Mouse (Mus musculus) embryonic facial prominence, embryonic 15.5 days (tissue): ENCODE measurements around the gene Sfxn2. TPM values are rescaled to one million over a fixed set of nuclear protein-coding genes. Genes with fewer than 3 reads are reported as not detected.
"Not testable (repeated sequence)": the region's sequence is repeated elsewhere in the genome, so short reads cannot be mapped to it uniquely, and the experiment has no call there.

Experiments
- ATAC-seq: fragments of 200-750 bp; cut with Nextera tagmentation; 2 replicates; pipeline ENCODE4 v1.8.0; 2017; ENCODE audit warnings: low read depth, moderate TSS enrichment; ENCODE audit not compliant: insufficient number of reproducible peaks, low FRiP score, low TSS enrichment
- H3K27ac ChIP-seq: fragments of 300-500 bp; sonication (generic); replicated peaks from 2 replicates; pipeline ENCODE4 v1.5.1; 2015; ENCODE audit warnings: mild to moderate bottlenecking, inconsistent platforms
- H3K27me3 ChIP-seq: fragments of 300-500 bp; sonication (generic); 2 replicates; pipeline ENCODE4 v1.6.1; 2015; ENCODE audit warnings: inconsistent platforms
- H3K36me3 ChIP-seq: fragments of 300-500 bp; sonication (generic); 2 replicates; pipeline ENCODE4 v1.6.1; 2015; ENCODE audit warnings: mild to moderate bottlenecking, inconsistent platforms
- H3K4me1 ChIP-seq: fragments of 300-500 bp; sonication (generic); 2 replicates; pipeline ENCODE4 v1.6.1; 2015; ENCODE audit warnings: inconsistent platforms
- H3K4me2 ChIP-seq: fragments of 300-500 bp; sonication (generic); replicated peaks from 2 replicates; pipeline ENCODE4 v1.6.1; 2015; ENCODE audit warnings: mild to moderate bottlenecking, inconsistent platforms
- H3K4me3 ChIP-seq: fragments of 300-500 bp; sonication (generic); replicated peaks from 2 replicates; pipeline ENCODE4 v1.5.1; 2015; ENCODE audit warnings: mild to moderate bottlenecking, inconsistent platforms
- H3K9ac ChIP-seq: fragments of 300-500 bp; sonication (generic); 2 replicates; pipeline ENCODE4 v1.6.1; 2015; ENCODE audit warnings: inconsistent platforms
- H3K9me3 ChIP-seq: fragments of 300-500 bp; sonication (generic); replicated peaks from 2 replicates; pipeline ENCODE4 v1.6.1; 2016; ENCODE audit warnings: inconsistent platforms
- WGBS: fragments of 180-500 bp; shearing (Covaris S2); methylation state at CpG from one replicate; pipeline ENCODE4 v1.1.7; 2015; 5-methylcytosine and 5-hydroxymethylcytosine counted together
- polyA plus RNA-seq: library from polyadenylated mRNA; unstranded; fragments of >200 nt; fragmentation: Nextera tagmentation; extraction: Ambion mirVana; gene quantifications from 2 replicates; pipeline ENCODE4 v1.2.1, GENCODE M21; 2015

The Sfxn2 gene
- polyA plus RNA-seq, 1 experiment from 2014 or later = 21.9 TPM

DNA sequence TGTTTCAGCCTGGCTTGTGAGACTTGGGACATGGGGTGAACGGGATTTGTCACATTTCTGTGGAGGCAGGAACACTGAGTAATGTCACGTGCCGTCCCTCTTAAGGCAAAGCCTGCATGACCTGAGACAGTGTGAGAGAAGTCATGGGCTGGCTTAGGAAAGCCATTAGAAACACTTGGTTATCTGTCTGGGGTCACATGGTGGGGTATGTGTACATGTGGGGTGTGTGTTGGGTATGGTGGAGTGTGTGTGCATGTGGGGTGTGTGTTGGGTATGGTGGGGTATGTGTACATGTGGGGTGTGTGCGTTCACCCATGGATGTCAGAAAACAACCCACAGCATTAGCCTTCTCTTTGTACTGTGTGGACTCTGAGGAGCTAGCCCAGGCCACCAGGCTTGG lies 22.8 kb upstream of the Sfxn2 start:
- ATAC-seq = no peak
- Histone ChIP-seq H3K36me3 (peaks cover 51% of the 10 kb centered on the region), H3K4me3 (no peak overlapping the region), H3K4me2 (no peak overlapping the region), H3K4me1 (peaks cover 7% of the 10 kb centered on the region; the same call in 1 of the 2 replicates), H3K9ac (no peak overlapping the region), H3K27ac (no peak overlapping the region), H3K9me3 (no peaks in the 10 kb centered on the region), H3K27me3 (no peaks in the 10 kb centered on the region)
- 87% methylated on average over 4 of the region's 4 CpGs for WGBS

- Histone ChIP-seq H3K9me3 (no peaks in the 10 kb centered on the region), H3K36me3 (peaks cover 56% of the 10 kb centered on the region), H3K27me3 (no peaks in the 10 kb centered on the region), H3K4me3 (no peak overlapping the region), H3K4me1 (peaks cover 7% of the 10 kb centered on the region; the same call in 1 of the 2 replicates), H3K4me2 (no peak overlapping the region), H3K9ac (no peak overlapping the region), H3K27ac (no peak overlapping the region)
- no peak for ATAC-seq
- 85% methylated on average over 3 of the region's 4 CpGs for WGBS
Observed at GRCm38 (mm10) chr19:46552496-46552895, 20.7 kb upstream of the Sfxn2 start.

DNA sequence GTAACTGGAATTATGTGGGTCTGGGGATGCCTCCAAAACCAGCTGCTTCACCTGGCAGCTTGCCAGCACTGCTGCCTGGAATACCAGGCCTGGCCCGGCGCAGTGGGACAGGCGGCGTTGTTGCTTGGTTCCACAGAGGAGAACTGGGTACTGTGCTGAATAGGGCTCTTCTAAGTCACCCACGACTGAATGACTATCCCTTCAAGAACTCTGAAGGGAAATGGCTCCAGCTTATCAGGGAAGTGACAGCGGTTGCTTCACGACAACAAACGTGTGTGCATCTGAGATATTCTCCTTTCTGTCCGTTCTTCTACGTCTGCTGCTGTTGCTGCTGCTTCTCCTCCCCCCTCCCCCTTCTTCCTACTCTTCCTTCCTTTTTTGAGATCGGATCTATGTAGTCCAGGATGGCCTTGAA lies 19.6 kb upstream of the Sfxn2 start:
- WGBS = 45% methylated on average over 11 of the region's 11 CpGs
- H3K27ac ChIP-seq = no peak overlapping the region; the same call in 1 of the 2 replicates
- ATAC-seq = peak; percentile 73; the same call in 1 of the 2 replicates

DNA sequence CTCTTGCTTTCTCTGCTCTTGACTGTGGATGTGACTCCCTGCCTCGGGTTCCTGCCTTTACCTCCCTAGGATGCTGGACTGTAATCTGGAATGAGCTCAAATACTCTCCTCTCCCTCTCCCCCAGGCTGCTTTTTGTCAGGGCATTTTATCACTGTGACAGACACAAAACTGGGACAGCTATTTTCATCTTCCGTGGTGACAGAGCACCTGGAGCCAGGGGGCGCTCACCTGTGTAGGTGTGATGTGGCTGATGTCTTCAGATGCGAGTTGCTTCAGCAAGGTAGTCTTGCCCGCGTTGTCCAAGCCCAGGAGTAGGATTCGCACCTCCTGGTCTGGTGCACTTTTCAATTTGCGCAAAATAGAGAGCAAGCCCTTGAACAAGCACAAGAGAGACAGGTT lies 15.2 kb upstream of the Sfxn2 start:
- no peak overlapping the region for H3K9ac ChIP-seq
- no peaks in the 10 kb centered on the region for H3K27me3 ChIP-seq
- WGBS = 71% methylated on average over 8 of the region's 8 CpGs
- H3K4me3 ChIP-seq = no peak overlapping the region
- H3K27ac ChIP-seq = no peak overlapping the region
- peaks cover 18% of the 10 kb centered on the region; the same call in 1 of the 2 replicates for H3K4me1 ChIP-seq
- no peak overlapping the region for H3K4me2 ChIP-seq
- peaks cover 25% of the 10 kb centered on the region for H3K36me3 ChIP-seq
- H3K9me3 ChIP-seq = no peaks in the 10 kb centered on the region
- ATAC-seq = no peak

More for the DNA sequence above, 19.6 kb upstream of the Sfxn2 start:
- Histone ChIP-seq H3K9me3 (no peaks in the 10 kb centered on the region), H3K4me1 (peaks cover 8% of the 10 kb centered on the region; the same call in 1 of the 2 replicates), H3K4me3 (no peak overlapping the region), H3K9ac (no peak overlapping the region), H3K27me3 (no peaks in the 10 kb centered on the region), H3K36me3 (peaks cover 56% of the 10 kb centered on the region), H3K4me2 (no peak overlapping the region)

- Histone ChIP-seq H3K27me3 (no peaks in the 10 kb centered on the region), H3K4me3 (no peak overlapping the region), H3K9me3 (no peaks in the 10 kb centered on the region), H3K4me2 (no peak overlapping the region), H3K9ac (no peak overlapping the region), H3K27ac (no peak overlapping the region), H3K4me1 (peaks cover 13% of the 10 kb centered on the region; the same call in 1 of the 2 replicates), H3K36me3 (peaks cover 25% of the 10 kb centered on the region)
- 60% methylated on average over 12 of the region's 12 CpGs for WGBS
- no peak for ATAC-seq
Observed at GRCm38 (mm10) chr19:46558631-46559030, 14.5 kb upstream of the Sfxn2 start.

DNA sequence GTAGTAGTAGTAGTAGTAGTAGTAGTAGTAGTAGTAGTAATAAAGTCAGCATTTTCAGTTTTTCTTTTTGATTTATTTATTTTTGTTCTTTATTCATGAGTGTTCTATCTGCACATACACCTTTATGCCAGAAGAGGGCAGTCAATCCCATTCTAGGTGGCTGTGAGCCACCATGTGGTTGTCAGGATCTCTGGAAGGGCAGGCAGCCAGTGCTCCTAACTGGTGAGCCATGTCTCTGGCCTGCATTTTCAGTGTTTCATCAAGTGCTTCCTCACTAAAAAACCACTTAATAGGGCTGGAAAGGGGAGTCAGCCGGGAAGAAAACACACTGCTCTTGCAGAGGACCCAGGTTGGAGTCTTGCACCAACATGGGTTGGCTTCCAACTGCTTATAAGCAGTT lies 11.0 kb upstream of the Sfxn2 start:
- H3K4me2 ChIP-seq = no peak overlapping the region
- peaks cover 7% of the 10 kb centered on the region for H3K36me3 ChIP-seq
- H3K9ac ChIP-seq = no peak overlapping the region
- no peaks in the 10 kb centered on the region for H3K27me3 ChIP-seq
- WGBS = 20% methylated on average over 1 of the region's 1 CpGs
- ATAC-seq = no peak
- 0 out of 2 replicates have a peak, but pooled peaks cover 11% of the 10 kb centered on the region for H3K4me1 ChIP-seq
- H3K27ac ChIP-seq = no peak overlapping the region
- H3K4me3 ChIP-seq = no peak overlapping the region
- no peaks in the 10 kb centered on the region for H3K9me3 ChIP-seq

GRCm38 (mm10) chr19:46562581-46563515 lies 10.3 kb upstream of the Sfxn2 start:
- Histone ChIP-seq H3K4me1 (0 out of 2 replicates have a peak, but pooled peaks cover 11% of the 10 kb centered on the region), H3K36me3 (peaks cover 3% of the 10 kb centered on the region), H3K4me3 (no peak overlapping the region), H3K27me3 (no peaks in the 10 kb centered on the region), H3K4me2 (no peak overlapping the region), H3K9me3 (no peaks in the 10 kb centered on the region), H3K9ac (no peak overlapping the region), H3K27ac (no peak overlapping the region)
- ATAC-seq = no peak
- WGBS = 83% methylated on average over 14 of the region's 14 CpGs

- Histone ChIP-seq H3K36me3 (no peaks in the 10 kb centered on the region; the same call in 1 of the 2 replicates), H3K27ac (no peak overlapping the region), H3K4me1 (0 out of 2 replicates have a peak, but pooled peaks cover 9% of the 10 kb centered on the region), H3K4me2 (no peak overlapping the region), H3K9me3 (no peaks in the 10 kb centered on the region), H3K4me3 (no peak overlapping the region), H3K9ac (no peak overlapping the region), H3K27me3 (no peaks in the 10 kb centered on the region)
- ATAC-seq = no peak
- 82% methylated on average over 4 of the region's 4 CpGs for WGBS
Observed at GRCm38 (mm10) chr19:46563603-46564002, 9.6 kb upstream of the Sfxn2 start.

DNA sequence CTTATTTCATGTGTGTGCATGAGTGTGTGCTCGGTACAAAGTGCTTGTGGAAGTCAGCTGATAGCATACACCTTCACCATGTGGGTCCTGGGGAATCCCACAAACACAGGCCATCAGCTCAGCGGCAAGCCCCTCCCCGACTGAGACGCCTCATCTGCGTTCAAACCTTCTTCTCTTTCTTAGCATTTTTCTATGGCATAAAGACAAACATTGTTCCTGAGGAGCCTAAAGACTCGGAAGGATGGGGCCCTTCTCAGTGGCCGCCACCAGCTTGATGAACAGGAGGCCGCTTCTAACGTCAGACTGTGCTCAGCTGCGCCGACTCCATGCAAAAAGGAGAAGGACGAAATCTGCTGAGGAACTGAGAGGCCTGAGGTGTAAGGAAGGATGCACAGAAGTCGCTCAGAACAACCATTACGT lies 9.1 kb upstream of the Sfxn2 start:
- WGBS = 80% methylated on average over 14 of the region's 14 CpGs
- H3K27me3 ChIP-seq = no peaks in the 10 kb centered on the region
- no peaks in the 10 kb centered on the region; the same call in 1 of the 2 replicates for H3K36me3 ChIP-seq
- ATAC-seq = no peak
- H3K4me1 ChIP-seq = 0 out of 2 replicates have a peak, but pooled peaks cover 5% of the 10 kb centered on the region
- no peak overlapping the region for H3K4me3 ChIP-seq
- H3K27ac ChIP-seq = no peak overlapping the region
- H3K9ac ChIP-seq = no peak overlapping the region
- H3K9me3 ChIP-seq = no peaks in the 10 kb centered on the region
- H3K4me2 ChIP-seq = no peak overlapping the region

DNA sequence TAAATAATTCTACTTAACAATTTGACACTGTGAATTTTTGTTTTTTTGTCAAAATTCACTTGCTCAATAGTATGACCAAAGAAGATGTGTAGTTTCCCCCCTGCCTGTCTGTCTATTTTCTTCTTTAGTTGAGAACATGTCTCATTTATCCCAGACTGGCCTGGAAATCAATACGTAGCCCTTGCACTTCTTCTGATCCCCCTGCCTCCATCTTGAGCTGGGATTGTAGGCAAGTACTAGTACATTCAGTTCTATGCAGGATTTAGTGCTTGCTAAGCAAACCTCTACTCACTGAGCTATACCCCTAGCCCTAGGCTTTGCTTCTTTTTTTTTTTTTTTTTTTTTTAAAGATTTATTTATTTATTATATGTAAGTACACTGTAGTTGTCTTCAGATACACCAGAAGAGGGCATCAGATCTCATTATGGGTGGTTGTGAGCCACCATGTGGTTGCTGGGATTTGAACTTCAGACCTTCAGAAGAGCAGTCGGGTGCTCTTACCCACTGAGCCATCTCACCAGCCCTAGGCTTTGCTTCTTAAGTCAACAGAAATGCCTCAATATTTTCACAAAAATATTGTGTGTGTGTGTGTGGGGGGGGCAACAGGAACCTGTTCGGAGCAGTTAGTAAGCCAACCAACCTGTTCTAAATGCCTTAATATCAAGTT lies 1.8 kb upstream of the Sfxn2 start:
- 68% methylated on average over 3 of the region's 3 CpGs for WGBS
- not testable (repeated sequence) for H3K9ac ChIP-seq, H3K27me3 ChIP-seq, H3K9me3 ChIP-seq, ATAC-seq, H3K27ac ChIP-seq, H3K36me3 ChIP-seq
- H3K4me1 ChIP-seq = peaks cover 24% of the 10 kb centered on the region
- H3K4me2 ChIP-seq = peak overlapping the region; percentile 67
- H3K4me3 ChIP-seq = peak overlapping the region; percentile 64; the same call in 1 of the 2 replicates

- Histone ChIP-seq H3K27me3 (no peaks in the 10 kb centered on the region), H3K9ac (peak overlapping the region; percentile 58; the same call in 1 of the 2 replicates), H3K27ac (0 out of 2 replicates have a peak overlapping the region, but pooled peaks have one; percentile 83), H3K4me3 (peak overlapping the region; percentile 64), H3K9me3 (no peaks in the 10 kb centered on the region), H3K4me1 (peaks cover 24% of the 10 kb centered on the region), H3K4me2 (peak overlapping the region; percentile 67), H3K36me3 (no peaks in the 10 kb centered on the region)
- WGBS = 10% methylated on average over 10 of the region's 10 CpGs
- ATAC-seq = no peak
Observed at GRCm38 (mm10) chr19:46571878-46572244, 1.3 kb upstream of the Sfxn2 start.
